Mouse (Mus musculus) ovary, adult 18-20 months (tissue): ENCODE measurements at regions not wholly inside any gene's neighbourhood (a gene's known extent, or its start where the extent isn't known, plus 50 kb on each side); places are given as distances from the start of the nearest gene placed in this dataset.

ENCODE experiments used
- DNase-seq: peaks from one replicate; pipeline ENCODE4 v3.0.0; 2022; ENCODE audit warnings: low spot score, mixed read lengths

DNA sequence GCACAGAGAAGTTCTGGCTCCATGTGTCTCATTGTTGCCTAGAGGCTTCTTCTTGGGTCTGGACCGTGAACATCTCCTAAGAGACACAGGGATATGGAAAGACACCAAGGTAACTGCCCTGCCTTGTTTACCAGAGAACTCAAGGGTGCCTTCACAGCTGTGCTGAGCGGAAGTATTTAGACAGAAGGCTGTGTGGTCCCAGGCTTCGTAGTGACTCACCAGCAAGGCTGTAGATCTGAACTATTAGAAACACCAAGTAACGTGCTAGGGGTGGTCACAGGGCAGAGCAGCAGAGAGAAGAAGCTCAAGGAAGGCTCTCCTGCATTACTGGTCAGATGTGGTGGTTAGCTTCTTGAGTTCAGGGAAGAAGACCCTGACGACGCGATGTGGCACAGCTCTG is 51.6 kb upstream of the Lpp start:
- no peak for DNase-seq

- DNase-seq = no peak
These were observed 52.7 kb upstream of the Lpp start for GRCm38 (mm10) chr16:24340646-24341045.

- no peak for DNase-seq
These were observed 53.7 kb upstream of the Lpp start for GRCm38 (mm10) chr16:24339320-24340265.

GRCm38 (mm10) chr16:24338404-24338803 is 54.9 kb upstream of the Lpp start:
- no peak for DNase-seq

- DNase-seq = no peak
These were observed 58.9 kb upstream of the Lpp start for GRCm38 (mm10) chr16:24334389-24334788.

DNA sequence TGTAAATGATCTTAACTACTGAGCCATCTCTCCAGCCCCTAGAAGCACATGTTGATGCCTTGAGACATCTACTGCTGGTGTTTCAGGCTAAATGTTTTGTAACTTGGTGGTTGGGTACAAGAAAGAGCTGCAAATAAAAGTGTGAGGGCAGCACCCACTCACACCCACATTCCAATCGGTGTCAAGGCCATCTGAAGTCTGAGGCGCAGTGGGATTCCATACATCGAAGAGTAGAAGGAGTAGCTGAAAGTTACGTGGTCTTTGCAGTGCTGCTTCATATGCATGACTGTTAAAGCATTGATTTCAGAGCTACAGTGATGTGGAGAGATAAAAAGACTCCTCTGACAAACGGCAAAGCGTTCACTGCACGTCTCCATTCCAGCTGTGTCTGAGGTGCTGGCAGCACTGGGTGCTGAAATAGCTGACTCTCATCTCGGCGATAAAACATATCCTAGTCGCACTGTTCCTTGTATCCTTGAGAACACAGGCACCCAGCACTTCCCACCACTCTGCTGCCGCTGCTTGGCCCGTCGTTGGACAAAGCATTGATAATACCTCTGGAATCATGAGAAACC is 61.8 kb upstream of the Lpp start:
- DNase-seq = no peak

- no peak for DNase-seq
These were observed 66.7 kb upstream of the Lpp start for GRCm38 (mm10) chr16:24326571-24326970.

- no peak for DNase-seq
These were observed 67.3 kb upstream of the Lpp start for GRCm38 (mm10) chr16:24326046-24326445.

- no peak for DNase-seq
These were observed 68.4 kb upstream of the Lpp start for GRCm38 (mm10) chr16:24324917-24325316.

GRCm38 (mm10) chr16:24318723-24319437 is 74.4 kb upstream of the Lpp start:
- no peak for DNase-seq

- no peak for DNase-seq
These were observed 79.6 kb upstream of the Lpp start for GRCm38 (mm10) chr16:24313544-24314326.

DNA sequence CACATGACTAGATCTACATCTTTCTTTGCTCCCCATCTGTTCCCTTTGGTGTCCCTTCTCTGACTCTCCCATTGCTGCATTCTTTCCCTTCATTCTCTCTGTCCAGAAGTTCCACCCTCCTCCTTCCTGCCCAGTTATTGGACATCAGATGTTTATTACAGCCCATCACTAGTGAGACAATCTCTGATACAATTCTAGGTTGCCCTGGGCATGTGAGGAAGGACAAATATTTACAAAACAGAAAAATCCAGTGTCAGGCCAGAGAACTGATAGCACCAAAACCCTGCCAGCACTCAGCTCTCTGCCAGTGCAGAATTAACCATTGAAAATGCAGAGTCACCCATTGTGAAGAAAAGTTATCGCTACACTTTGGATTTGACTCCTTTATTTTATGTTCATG is 87.9 kb upstream of the Lpp start:
- DNase-seq = no peak

GRCm38 (mm10) chr16:24296790-24297189 is 96.5 kb upstream of the Lpp start:
- no peak for DNase-seq

- no peak for DNase-seq
These were observed 97.5 kb upstream of the Lpp start for GRCm38 (mm10) chr16:24295626-24296440.

GRCm38 (mm10) chr16:24284215-24284614 is 109.1 kb upstream of the Lpp start:
- no peak for DNase-seq

- DNase-seq = peak; percentile 91
These were observed 111.1 kb upstream of the Lpp start for GRCm38 (mm10) chr16:24282194-24282683.

DNA sequence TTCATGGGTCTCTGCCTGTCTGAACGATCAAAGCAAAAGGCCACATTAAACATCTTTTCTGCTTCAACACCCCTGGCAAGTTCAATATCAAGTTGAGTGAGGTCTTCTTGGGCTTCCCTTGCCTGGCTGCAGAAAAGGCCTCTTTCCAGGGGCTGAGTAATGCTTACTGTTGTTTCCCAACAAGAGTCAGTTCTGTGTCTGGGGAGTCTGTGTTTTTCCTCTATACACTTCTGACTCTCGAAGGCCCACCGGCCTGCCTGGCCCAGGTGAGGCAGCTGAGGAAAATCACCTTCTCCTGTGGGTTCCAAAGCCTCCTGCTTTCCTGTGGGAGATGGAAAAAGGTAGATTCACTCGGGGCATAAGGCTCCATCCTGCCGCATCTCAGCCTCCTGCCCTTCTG is 111.7 kb upstream of the Lpp start:
- DNase-seq = no peak

DNA sequence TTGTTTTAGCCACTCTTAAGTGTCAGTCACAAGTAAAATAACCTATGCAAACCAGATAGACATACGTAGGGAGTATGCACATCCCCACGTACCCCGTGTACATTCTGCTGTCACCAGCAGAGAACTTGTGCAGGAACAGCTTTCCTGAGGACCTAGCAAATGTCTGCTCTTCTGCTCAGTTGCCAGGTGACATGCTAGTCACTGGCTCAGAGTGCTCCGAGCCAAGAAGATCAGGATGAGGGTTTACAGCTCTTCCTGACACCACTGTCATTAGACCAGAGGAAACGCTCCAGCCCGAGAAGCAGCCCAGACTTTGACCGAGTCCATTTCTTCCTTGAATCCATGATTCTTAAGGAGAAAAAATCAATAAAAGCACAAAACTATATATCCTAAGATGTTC is 115.5 kb upstream of the Lpp start:
- DNase-seq = no peak

DNA sequence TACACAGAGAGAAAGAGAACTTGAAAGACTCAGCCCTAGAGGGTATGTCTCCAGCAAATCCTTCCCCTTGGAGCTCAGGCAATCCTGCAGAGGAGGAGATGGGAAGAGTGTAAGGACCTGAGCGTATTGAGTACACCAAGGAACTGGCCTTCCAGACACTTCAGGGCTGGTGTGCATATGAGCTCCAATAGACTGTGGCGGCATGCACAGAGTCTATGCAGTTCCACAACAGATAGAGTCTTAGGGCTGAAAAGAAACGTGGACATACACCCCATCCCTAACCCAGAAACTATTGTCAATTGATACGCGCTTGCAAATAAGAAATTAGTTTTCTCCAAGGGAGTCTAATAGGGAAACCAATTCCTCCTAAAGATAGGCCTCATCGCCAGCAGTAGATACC is 130.6 kb upstream of the Lpp start:
- no peak for DNase-seq

DNA sequence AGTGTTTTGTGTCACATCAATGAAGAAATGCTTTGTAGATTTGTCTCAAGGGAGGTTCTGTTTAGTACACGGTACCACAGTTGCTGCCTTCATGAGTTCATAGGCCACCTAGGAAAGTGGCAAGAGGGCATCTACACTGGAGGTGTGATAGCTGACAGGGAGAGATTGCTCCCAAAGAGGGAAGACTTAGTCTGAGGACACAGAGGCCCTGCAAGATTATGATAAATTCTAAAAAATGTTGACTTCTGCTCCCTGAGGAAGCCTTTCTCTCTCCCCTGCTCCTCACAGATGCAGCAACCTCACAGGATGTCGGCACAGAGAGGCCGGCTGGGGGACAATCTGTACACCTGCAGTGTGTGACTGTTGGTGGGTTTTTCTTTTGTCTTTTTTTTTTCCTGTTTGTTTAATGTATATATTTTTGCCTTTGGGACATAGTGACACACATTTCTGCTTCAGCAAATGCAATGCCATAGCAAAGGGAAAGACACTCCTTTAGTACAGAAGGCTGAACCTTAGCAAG is 133.5 kb upstream of the Lpp start:
- DNase-seq = no peak

- no peak for DNase-seq
These were observed 134.3 kb upstream of the Lpp start for GRCm38 (mm10) chr16:24258991-24259390.
